Mouse (Mus musculus): ENCODE measurements around the gene Tmem170. TPM values are rescaled to one million over a fixed set of nuclear protein-coding genes. Genes with fewer than 3 reads are reported as not detected.

Gene Tmem170
- total RNA-seq, 2 experiments from 2014 or later, result 3.0 to 3.4 TPM

- Histone ChIP-seq H3K4me3 (no peak overlapping the region), H3K27ac (no peak overlapping the region)
- DNase-seq (ENCODE audit: extremely low spot score in 1 of 2, low spot score in 2 of 2), result no peak
- TF ChIP-seq CTCF (IDR thresholded peaks at IDR 0.05), result no peak; the same call in none of the 2 replicates
- intact Hi-C loops (cut with DNase I), result no loop called here
Measured at GRCm38 (mm10) chr8:111894955-111895354, 18.4 kb upstream of the Tmem170 start.

GRCm38 (mm10) chr8:111892615-111893014 is 16.1 kb upstream of the Tmem170 start:
- no peak for TF ChIP-seq CTCF (IDR thresholded peaks at IDR 0.05)
- Histone ChIP-seq H3K27ac (no peak overlapping the region), H3K4me3 (no peak overlapping the region)
- no peak for DNase-seq (ENCODE audit: extremely low spot score in 1 of 2, low spot score in 2 of 2)
- intact Hi-C loops (cut with DNase I), result no loop called here

GRCm38 (mm10) chr8:111891983-111892382 is 15.4 kb upstream of the Tmem170 start:
- Histone ChIP-seq H3K27ac (no peak overlapping the region), H3K4me3 (no peak overlapping the region)
- intact Hi-C loops (cut with DNase I), result no loop called here
- DNase-seq (ENCODE audit: extremely low spot score in 1 of 2, low spot score in 2 of 2), result no peak
- no peak for TF ChIP-seq CTCF (IDR thresholded peaks at IDR 0.05)

DNA sequence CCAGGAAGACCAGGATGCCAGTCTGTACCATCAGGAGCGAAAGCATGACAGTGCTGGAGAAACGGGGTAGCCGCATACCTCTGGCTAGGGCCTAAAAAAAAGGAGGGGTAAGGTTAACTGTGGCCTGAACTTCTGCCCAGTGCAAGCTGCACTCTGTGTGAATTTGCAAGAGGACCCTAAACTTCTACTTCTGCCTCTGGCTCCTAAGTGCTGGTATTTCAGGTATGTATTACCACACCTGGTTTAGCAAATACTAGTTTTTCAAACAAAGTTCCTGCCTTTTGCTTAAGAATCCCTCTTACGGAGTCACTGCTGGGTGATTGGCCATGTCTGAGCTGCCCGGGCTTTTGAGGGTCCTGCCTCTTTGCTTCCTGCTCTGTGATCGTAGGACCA is 14.4 kb upstream of the Tmem170 start:
- H3K27ac ChIP-seq, result no peak overlapping the region
- intact Hi-C loops (cut with DNase I), result no loop called here
- no peak for TF ChIP-seq CTCF (IDR thresholded peaks at IDR 0.05)
- no peak overlapping the region for H3K4me3 ChIP-seq
- no peak for DNase-seq (ENCODE audit: extremely low spot score in 1 of 2, low spot score in 2 of 2)

DNA sequence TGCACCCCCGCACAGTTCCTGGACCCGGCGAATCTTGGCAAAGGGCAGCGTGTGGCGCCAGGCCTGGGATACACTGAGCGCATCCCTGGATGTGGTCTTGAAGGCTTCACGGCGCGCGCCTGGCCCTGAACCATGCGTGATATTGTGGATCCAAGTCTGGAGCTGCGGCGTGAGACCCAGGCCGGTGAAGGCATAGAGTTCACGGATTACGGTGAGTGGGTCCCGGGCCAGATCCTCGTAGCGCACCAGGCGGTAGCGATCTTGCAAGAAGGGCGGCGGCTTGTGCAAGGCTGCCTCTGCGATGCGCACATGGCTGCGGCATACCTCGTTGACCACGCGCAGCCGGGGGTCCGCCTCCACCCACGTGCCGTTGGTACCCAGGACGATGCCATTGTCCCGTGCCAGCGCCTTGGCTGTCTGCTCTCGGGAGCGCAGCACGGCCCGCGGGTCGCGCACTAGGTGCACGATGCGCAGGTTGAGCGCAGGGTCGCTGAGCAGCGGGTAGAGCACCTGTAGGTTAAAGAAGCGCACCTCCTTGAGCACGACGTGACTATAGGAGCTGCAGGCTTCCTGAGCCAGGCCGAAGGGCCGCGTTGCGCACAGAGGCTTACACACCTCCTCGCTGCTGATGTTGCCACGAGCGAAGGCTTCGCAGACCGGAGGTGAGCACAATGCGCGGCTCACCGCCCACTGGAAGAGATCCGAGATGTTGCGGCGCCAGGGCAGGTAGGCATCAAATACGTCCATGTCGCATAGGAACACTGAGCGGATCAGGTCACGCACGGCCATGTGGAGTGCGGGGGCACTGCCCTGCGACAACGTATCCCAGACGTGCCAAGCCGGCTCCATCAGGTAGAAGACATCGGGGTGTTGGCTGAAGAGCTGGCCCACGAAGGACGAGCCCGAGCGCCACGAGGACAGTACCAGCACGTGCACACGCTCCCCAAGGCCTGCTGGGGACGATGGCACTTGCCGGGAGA is 13.7 kb upstream of the Tmem170 start:
- intact Hi-C loops (cut with DNase I), result no loop called here
- TF ChIP-seq CTCF (IDR thresholded peaks at IDR 0.05), result no peak
- peak in 1 of 2 experiments; percentile 19 for DNase-seq (ENCODE audit: extremely low spot score in 1 of 2, low spot score in 2 of 2)
- Histone ChIP-seq H3K4me3 (peak overlapping the region; percentile 37), H3K27ac (no peak overlapping the region)

DNA sequence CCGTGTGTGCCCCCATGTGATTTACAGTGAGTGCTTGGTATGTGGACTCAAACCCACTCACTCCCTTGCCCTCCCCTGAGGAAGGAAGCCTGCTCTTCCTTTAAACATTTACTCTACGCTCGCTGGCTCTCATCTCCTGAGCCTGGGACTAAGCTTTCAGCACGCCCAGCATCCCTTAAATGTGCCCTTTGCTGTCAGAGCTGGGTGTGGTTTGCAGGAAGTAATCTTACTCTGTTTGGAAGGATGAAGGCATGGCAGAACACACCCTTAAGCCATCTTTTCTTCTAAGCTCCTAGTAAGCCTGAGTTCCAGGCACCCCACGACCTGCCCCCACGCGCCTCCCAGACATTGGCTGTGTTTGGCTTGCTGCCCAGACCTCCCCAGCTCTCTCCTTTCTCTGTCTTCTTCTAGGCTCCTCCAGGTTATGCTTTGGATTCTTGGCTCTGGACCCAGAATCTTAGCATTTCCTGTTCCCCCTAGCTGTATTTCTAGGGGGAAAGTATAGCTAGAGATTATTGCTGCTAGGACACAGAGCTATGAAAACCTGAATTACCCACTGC is 11.6 kb upstream of the Tmem170 start:
- H3K4me3 ChIP-seq, result no peak overlapping the region
- intact Hi-C loops (cut with DNase I), result no loop called here
- H3K27ac ChIP-seq, result no peak overlapping the region
- TF ChIP-seq CTCF (IDR thresholded peaks at IDR 0.05), result no peak
- peak in 1 of 2 experiments; percentile 20 for DNase-seq (ENCODE audit: extremely low spot score in 1 of 2, low spot score in 2 of 2)

DNA sequence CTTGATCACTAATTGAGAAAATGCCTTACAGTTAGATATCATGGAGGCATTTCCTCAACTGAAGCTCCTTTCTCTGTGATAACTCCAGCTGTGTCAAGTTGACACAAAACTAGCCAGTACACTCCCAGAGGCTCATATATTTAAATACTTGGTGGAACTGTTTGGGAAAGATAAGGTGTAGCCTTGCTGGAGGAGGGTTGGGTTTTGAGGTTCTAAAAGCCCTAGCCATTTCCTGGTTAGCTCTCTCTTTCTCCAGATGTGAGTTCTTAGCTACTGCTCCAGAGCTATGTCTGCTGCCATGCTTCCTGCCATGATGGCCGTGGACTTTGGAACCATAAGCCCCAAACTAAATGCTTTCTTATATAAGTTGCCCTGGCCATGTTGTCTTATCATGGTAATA is 10.9 kb upstream of the Tmem170 start:
- H3K4me3 ChIP-seq, result no peak overlapping the region
- intact Hi-C loops (cut with DNase I), result no loop called here
- no peak overlapping the region for H3K27ac ChIP-seq
- no peak for DNase-seq (ENCODE audit: extremely low spot score in 1 of 2, low spot score in 2 of 2)
- TF ChIP-seq CTCF (IDR thresholded peaks at IDR 0.05), result no peak

GRCm38 (mm10) chr8:111883615-111884014 is 7.1 kb upstream of the Tmem170 start:
- no peak overlapping the region for H3K27ac ChIP-seq
- DNase-seq (ENCODE audit: extremely low spot score in 1 of 2, low spot score in 2 of 2), result no peak
- no peak overlapping the region for H3K4me3 ChIP-seq
- no peak for TF ChIP-seq CTCF (IDR thresholded peaks at IDR 0.05)
- intact Hi-C loops (cut with DNase I), result no loop called here

DNA sequence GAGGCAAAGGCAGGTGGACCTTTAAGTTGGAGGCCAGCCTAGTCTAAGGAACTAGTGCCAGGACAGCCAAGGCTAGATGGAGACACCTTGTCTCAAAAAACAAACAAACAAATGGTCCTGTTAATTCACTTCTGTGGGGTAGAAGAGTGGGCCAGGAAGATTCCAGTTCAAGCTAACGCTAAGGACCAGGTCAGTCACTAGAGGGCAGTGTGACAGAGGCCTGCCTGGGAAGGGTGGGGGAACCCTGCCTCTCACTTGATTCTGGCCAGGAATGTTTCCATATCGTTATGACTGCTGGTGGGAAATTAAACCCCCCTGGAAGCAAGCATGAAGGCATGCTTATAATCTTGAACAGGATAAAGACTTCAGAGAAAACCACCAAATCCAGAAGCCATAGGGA is 5.0 kb upstream of the Tmem170 start:
- intact Hi-C loops (cut with DNase I), result loop anchor here (1.0 kb wide), 1 partner anchor 109 kb away; no protein-coding TSS in a partner anchor
- DNase-seq (ENCODE audit: extremely low spot score in 1 of 2, low spot score in 2 of 2), result peak in 1 of 2 experiments; percentile 26
- peak; percentile 71 for TF ChIP-seq CTCF (IDR thresholded peaks at IDR 0.05)
- Histone ChIP-seq H3K4me3 (no peak overlapping the region), H3K27ac (no peak overlapping the region)

GRCm38 (mm10) chr8:111877711-111878110 is 1.2 kb upstream of the Tmem170 start:
- Histone ChIP-seq H3K4me3 (no peak overlapping the region), H3K27ac (no peak overlapping the region)
- DNase-seq (ENCODE audit: extremely low spot score in 1 of 2, low spot score in 2 of 2), result no peak
- TF ChIP-seq CTCF (IDR thresholded peaks at IDR 0.05), result no peak; the same call in none of the 2 replicates
- intact Hi-C loops (cut with DNase I), result loop anchor here (2.0 kb wide), 1 partner anchor 23 kb away; the partner anchor contains the start of gene Cfdp1

- Histone ChIP-seq H3K4me3 (peak overlapping the region; percentile 80), H3K27ac (no peak overlapping the region; the same call in 1 of the 2 replicates)
- TF ChIP-seq CTCF (IDR thresholded peaks at IDR 0.05), result no peak
- DNase-seq (ENCODE audit: extremely low spot score in 1 of 2, low spot score in 2 of 2), result no peak
- intact Hi-C loops (cut with DNase I), result loop anchor here (2.0 kb wide), 1 partner anchor 21 kb away; the partner anchor contains the start of gene Cfdp1
Measured at GRCm38 (mm10) chr8:111875758-111876157, 792 bp downstream of the Tmem170 start.

DNA sequence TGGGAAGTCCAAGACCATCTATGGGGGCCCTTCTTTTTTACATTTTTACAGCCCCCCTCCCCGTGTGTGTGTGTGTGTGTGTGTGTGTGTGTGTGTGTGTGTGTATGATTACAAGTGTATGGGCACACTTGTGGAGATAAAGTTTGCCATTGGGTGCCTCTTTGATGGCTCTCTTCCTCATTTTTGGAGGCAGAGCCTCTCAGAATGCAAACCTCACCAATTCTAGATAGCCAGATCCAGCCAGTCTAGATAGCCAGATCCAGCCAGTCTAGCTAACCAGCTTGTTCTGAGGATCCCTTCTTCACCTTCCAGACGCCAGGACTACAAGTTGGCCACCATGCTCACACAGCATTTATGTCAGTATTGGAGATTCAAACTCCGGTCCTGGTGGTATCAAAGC is 5.3 kb downstream of the Tmem170 start:
- H3K27ac ChIP-seq, result no peak overlapping the region
- DNase-seq (ENCODE audit: extremely low spot score in 1 of 2, low spot score in 2 of 2), result no peak
- TF ChIP-seq CTCF (IDR thresholded peaks at IDR 0.05), result no peak
- H3K4me3 ChIP-seq, result no peak overlapping the region
- intact Hi-C loops (cut with DNase I), result no loop called here

Measured in left cerebral cortex, adult 2 months (tissue).